Mouse (Mus musculus) hindbrain, embryonic 13.5 days (tissue): Measurements from ENCODE around the gene 1700029F12Rik. TPM values are rescaled to one million over a fixed set of nuclear protein-coding genes. Genes with fewer than 3 reads are reported as not detected.
A peak's percentile ranks its signal among the peaks of the same experiment; 100 is the strongest.

Experiments used
- ATAC-seq: fragments of 200-750 bp; cut with Nextera tagmentation; 2 replicates; pipeline ENCODE4 v1.8.0; 2017; ENCODE audit warnings: moderate TSS enrichment; ENCODE audit not compliant: low FRiP score
- H3K27ac ChIP-seq: fragments of 300-500 bp; sonication (generic); 2 replicates; pipeline ENCODE4 v1.5.1; 2015; ENCODE audit warnings: inconsistent platforms, mild to moderate bottlenecking, moderate library complexity
- H3K27me3 ChIP-seq: fragments of 300-500 bp; sonication (generic); 2 replicates; pipeline ENCODE4 v1.6.1; 2015; ENCODE audit warnings: mild to moderate bottlenecking, inconsistent platforms
- H3K36me3 ChIP-seq: fragments of 300-500 bp; sonication (generic); 2 replicates; pipeline ENCODE4 v1.6.1; 2015; ENCODE audit warnings: mild to moderate bottlenecking, inconsistent platforms
- H3K4me1 ChIP-seq: fragments of 300-500 bp; sonication (generic); replicated peaks from 2 replicates; pipeline ENCODE4 v1.6.1; 2015; ENCODE audit warnings: inconsistent platforms
- H3K4me2 ChIP-seq: fragments of 300-500 bp; sonication (generic); 2 replicates; pipeline ENCODE4 v1.6.1; 2015; ENCODE audit warnings: inconsistent platforms, mild to moderate bottlenecking, moderate library complexity
- H3K4me3 ChIP-seq: fragments of 300-500 bp; sonication (generic); 2 replicates; pipeline ENCODE4 v1.5.1; 2015; ENCODE audit warnings: mild to moderate bottlenecking, inconsistent platforms
- H3K9ac ChIP-seq: fragments of 300-500 bp; sonication (generic); 2 replicates; pipeline ENCODE4 v1.6.1; 2015; ENCODE audit warnings: mild to moderate bottlenecking, inconsistent platforms
- H3K9me3 ChIP-seq: fragments of 300-500 bp; sonication (generic); 2 replicates; pipeline ENCODE4 v1.6.1; 2016; ENCODE audit warnings: inconsistent platforms
- WGBS: fragments of 180-500 bp; shearing (Covaris S2); methylation state at CpG from one replicate; pipeline ENCODE4 v1.1.7; 2015; 5-methylcytosine and 5-hydroxymethylcytosine counted together
- polyA plus RNA-seq: library from polyadenylated mRNA; unstranded; fragments of >200 nt; fragmentation: Nextera tagmentation; extraction: Ambion mirVana; gene quantifications from 2 replicates; pipeline ENCODE4 v1.2.1, GENCODE M21; 2015

1700029F12Rik gene
- polyA plus RNA-seq, result not detected in 2 replicates

GRCm38 (mm10) chr13:97034262-97034661 lies at the start of gene 1700029F12Rik:
Gene 1700029F12Rik, minus strand, starts transcription at chr13:97034362.
- ATAC-seq, result no peak
- H3K9me3 ChIP-seq, result no peaks in the 10 kb centered on the region
- no peak within 1 kb of the TSS for H3K27ac ChIP-seq
- H3K4me2 ChIP-seq, result no peak within 1 kb of the TSS
- H3K36me3 ChIP-seq, result no peaks in the 10 kb centered on the region
- H3K4me1 ChIP-seq, result no peaks in the 10 kb centered on the region
- H3K27me3 ChIP-seq, result no peaks in the 10 kb centered on the region
- WGBS, result 89% methylated on average over 2 of the region's 2 CpGs
- no peak within 1 kb of the TSS for H3K9ac ChIP-seq
- H3K4me3 ChIP-seq, result no peak within 1 kb of the TSS

GRCm38 (mm10) chr13:97082432-97082831 lies 48.3 kb upstream of the 1700029F12Rik start:
- Histone ChIP-seq H3K4me3 (no peak overlapping the region), H3K4me1 (peaks cover 7% of the 10 kb centered on the region; the same call in 1 of the 2 replicates), H3K27ac (no peak overlapping the region), H3K4me2 (no peak overlapping the region), H3K27me3 (no peaks in the 10 kb centered on the region), H3K9ac (no peak overlapping the region), H3K9me3 (no peaks in the 10 kb centered on the region), H3K36me3 (no peaks in the 10 kb centered on the region)
- 93% methylated on average over 7 of the region's 7 CpGs for WGBS
- ATAC-seq, result no peak

DNA sequence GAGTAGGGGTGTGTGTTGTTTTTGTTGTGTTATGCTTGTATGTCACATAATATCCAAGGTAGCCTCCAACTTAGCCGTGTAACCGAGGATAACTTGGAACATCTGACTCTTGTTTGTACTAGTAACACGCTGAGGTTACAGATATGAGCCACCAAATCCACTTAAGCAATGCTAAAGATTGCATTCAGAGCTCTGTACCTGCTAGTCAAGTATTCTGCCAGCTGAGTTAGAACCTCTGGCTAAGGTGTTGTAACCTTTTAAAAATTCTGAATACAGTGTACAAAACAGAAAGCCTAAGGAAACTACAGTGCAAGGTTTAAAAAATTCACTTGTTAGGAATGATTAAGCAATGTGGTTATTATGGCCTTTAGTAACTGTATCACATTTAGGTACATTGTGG lies 46.5 kb upstream of the 1700029F12Rik start:
- Histone ChIP-seq H3K4me2 (no peak overlapping the region), H3K4me3 (no peak overlapping the region), H3K4me1 (peaks cover 7% of the 10 kb centered on the region; the same call in 1 of the 2 replicates), H3K9ac (no peak overlapping the region), H3K27ac (no peak overlapping the region), H3K9me3 (no peaks in the 10 kb centered on the region), H3K27me3 (no peaks in the 10 kb centered on the region), H3K36me3 (no peaks in the 10 kb centered on the region)
- no peak for ATAC-seq
- 92% methylated on average over 3 of the region's 3 CpGs for WGBS

DNA sequence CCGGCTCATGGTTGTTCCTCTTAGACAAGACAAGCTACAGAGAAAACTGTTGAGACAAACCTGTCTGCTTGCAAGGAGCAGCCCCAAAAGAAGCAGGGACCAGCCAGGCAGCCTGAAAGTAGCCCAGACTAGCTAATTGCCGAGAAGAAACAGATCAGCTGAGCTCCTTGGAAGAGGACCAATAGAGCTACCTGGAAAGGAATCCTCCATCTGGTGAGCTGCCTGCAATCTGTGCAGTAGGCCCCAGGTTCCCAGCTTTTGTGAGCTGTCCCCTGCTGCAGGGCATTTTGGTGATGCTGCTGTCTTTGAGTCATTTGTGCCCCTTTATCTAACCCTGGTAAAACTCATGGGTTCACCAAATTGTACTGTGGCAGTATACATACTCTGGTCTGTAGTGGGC lies 46.0 kb upstream of the 1700029F12Rik start:
- WGBS, result 84% methylated on average over 2 of the region's 2 CpGs
- Histone ChIP-seq H3K4me1 (peaks cover 7% of the 10 kb centered on the region; the same call in 1 of the 2 replicates), H3K9me3 (no peaks in the 10 kb centered on the region), H3K4me3 (no peak overlapping the region), H3K27me3 (no peaks in the 10 kb centered on the region), H3K27ac (no peak overlapping the region), H3K4me2 (no peak overlapping the region), H3K36me3 (no peaks in the 10 kb centered on the region), H3K9ac (no peak overlapping the region)
- ATAC-seq, result no peak

GRCm38 (mm10) chr13:97077556-97077955 lies 43.4 kb upstream of the 1700029F12Rik start:
- 95% methylated on average over 2 of the region's 2 CpGs for WGBS

GRCm38 (mm10) chr13:97073497-97073896 lies 39.3 kb upstream of the 1700029F12Rik start:
- no peak for ATAC-seq
- H3K4me2 ChIP-seq, result no peak overlapping the region
- no peak overlapping the region for H3K9ac ChIP-seq
- H3K9me3 ChIP-seq, result no peaks in the 10 kb centered on the region
- H3K27me3 ChIP-seq, result no peaks in the 10 kb centered on the region
- H3K27ac ChIP-seq, result no peak overlapping the region
- H3K4me3 ChIP-seq, result no peak overlapping the region
- H3K36me3 ChIP-seq, result no peaks in the 10 kb centered on the region
- H3K4me1 ChIP-seq, result peaks cover 10% of the 10 kb centered on the region; the same call in 1 of the 2 replicates
- 53% methylated on average over 1 of the region's 1 CpGs for WGBS

More at GRCm38 (mm10) chr13:97077556-97077955, 43.4 kb upstream of the 1700029F12Rik start:
- H3K9ac ChIP-seq, result no peak overlapping the region
- no peak for ATAC-seq
- H3K27me3 ChIP-seq, result no peaks in the 10 kb centered on the region
- H3K4me2 ChIP-seq, result no peak overlapping the region
- H3K27ac ChIP-seq, result no peak overlapping the region
- no peaks in the 10 kb centered on the region for H3K9me3 ChIP-seq
- H3K4me3 ChIP-seq, result no peak overlapping the region
- H3K4me1 ChIP-seq, result peaks cover 10% of the 10 kb centered on the region; the same call in 1 of the 2 replicates
- H3K36me3 ChIP-seq, result no peaks in the 10 kb centered on the region

- H3K9ac ChIP-seq, result peak overlapping the region; percentile 90
- under 1% methylated on average over 58 of the region's 76 CpGs for WGBS
- peak; percentile 90 for ATAC-seq
Observed at GRCm38 (mm10) chr13:97071626-97072241, 37.6 kb upstream of the 1700029F12Rik start.

DNA sequence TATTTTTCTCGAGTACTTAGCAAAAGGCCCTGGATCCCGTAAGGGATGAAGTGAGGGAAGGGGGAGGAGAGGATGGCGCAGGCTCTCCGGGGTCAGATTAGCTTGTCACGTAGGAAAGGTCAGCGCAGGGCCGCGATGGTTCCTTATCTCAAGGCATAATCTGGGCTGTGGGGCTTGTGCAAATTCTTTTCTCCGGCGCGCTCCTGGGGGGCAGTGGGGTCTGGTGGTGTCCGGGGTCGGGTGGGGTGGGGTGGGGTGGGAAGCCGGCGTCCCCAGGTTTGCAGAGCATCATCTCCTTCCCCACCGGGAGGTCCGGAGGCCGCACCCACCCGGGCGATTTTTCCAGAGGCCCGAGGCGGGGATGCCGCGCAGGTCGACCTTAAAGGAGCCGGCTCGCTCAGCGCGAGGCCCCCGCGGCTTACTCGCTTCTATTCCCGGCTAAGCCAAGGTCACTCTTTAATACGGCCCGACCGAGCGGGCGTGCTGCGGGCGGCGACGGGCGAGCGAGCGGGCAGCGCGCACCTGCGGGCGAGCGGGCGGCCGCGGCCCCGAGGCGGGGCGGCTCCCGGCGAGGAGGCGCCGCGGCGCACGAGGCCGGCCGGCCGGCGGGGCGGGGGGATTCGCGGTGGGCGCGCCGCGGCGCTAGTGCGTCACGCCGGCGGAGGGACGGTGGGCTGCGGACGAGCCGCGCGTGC lies 36.9 kb upstream of the 1700029F12Rik start:
- peak overlapping the region; percentile 70 for H3K4me2 ChIP-seq
- H3K27ac ChIP-seq, result peak overlapping the region; percentile 95
- no peaks in the 10 kb centered on the region for H3K36me3 ChIP-seq
- under 1% methylated on average over 61 of the region's 85 CpGs for WGBS
- H3K9me3 ChIP-seq, result no peaks in the 10 kb centered on the region
- peak overlapping the region; percentile 90 for H3K9ac ChIP-seq
- H3K4me1 ChIP-seq, result peaks cover 10% of the 10 kb centered on the region; the same call in 1 of the 2 replicates
- H3K4me3 ChIP-seq, result peak overlapping the region; percentile 84
- ATAC-seq, result peak; percentile 85
- peaks cover 12% of the 10 kb centered on the region; the same call in 1 of the 2 replicates for H3K27me3 ChIP-seq

More at GRCm38 (mm10) chr13:97071626-97072241, 37.6 kb upstream of the 1700029F12Rik start:
- peak overlapping the region; percentile 95 for H3K27ac ChIP-seq
- peak overlapping the region; percentile 70 for H3K4me2 ChIP-seq
- no peaks in the 10 kb centered on the region for H3K9me3 ChIP-seq
- peak overlapping the region; percentile 84 for H3K4me3 ChIP-seq
- no peaks in the 10 kb centered on the region for H3K36me3 ChIP-seq
- H3K4me1 ChIP-seq, result peaks cover 10% of the 10 kb centered on the region; the same call in 1 of the 2 replicates
- peaks cover 10% of the 10 kb centered on the region; the same call in 1 of the 2 replicates for H3K27me3 ChIP-seq

DNA sequence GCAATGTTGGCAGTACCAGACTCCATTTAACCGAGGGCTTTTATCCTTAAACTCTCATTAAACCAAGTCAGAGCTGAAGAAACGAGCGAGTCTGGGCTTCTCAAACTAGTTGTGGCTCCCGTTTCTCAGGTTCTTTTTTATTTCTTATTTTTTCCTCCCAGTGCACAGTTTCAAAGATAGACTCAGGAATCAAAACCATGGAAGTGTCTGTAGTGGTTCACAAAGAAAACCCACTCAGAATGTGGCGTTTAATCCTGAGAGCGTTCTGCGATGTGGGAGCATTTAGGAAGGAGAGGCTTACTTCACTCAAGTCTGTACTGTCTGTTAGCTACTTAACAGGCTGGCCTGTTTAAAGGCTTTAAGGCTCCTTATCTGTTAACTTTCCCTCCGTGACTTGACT lies 34.0 kb upstream of the 1700029F12Rik start:
- Histone ChIP-seq H3K36me3 (no peaks in the 10 kb centered on the region), H3K9me3 (no peaks in the 10 kb centered on the region), H3K4me3 (no peak overlapping the region), H3K4me1 (peaks cover 12% of the 10 kb centered on the region; the same call in 1 of the 2 replicates), H3K4me2 (no peak overlapping the region), H3K9ac (no peak overlapping the region), H3K27ac (no peak overlapping the region), H3K27me3 (peaks cover 15% of the 10 kb centered on the region; the same call in 1 of the 2 replicates)
- ATAC-seq, result no peak
- 47% methylated on average over 8 of the region's 8 CpGs for WGBS

- H3K36me3 ChIP-seq, result no peaks in the 10 kb centered on the region
- WGBS, result 7% methylated on average over 6 of the region's 6 CpGs
- no peak overlapping the region for H3K27ac ChIP-seq
- H3K9me3 ChIP-seq, result no peaks in the 10 kb centered on the region
- ATAC-seq, result no peak
- no peak overlapping the region for H3K9ac ChIP-seq
- no peak overlapping the region for H3K4me3 ChIP-seq
- H3K27me3 ChIP-seq, result peaks cover 15% of the 10 kb centered on the region; the same call in 1 of the 2 replicates
- H3K4me2 ChIP-seq, result no peak overlapping the region
- peaks cover 8% of the 10 kb centered on the region; the same call in 1 of the 2 replicates for H3K4me1 ChIP-seq
Observed at GRCm38 (mm10) chr13:97067691-97068090, 33.5 kb upstream of the 1700029F12Rik start.

- Histone ChIP-seq H3K27me3 (peaks cover 15% of the 10 kb centered on the region; the same call in 1 of the 2 replicates), H3K4me2 (no peak within 1 kb of the TSS), H3K9me3 (no peaks in the 10 kb centered on the region), H3K36me3 (no peaks in the 10 kb centered on the region), H3K9ac (no peak within 1 kb of the TSS), H3K4me1 (0 out of 2 replicates have a peak, but pooled peaks cover 4% of the 10 kb centered on the region), H3K4me3 (no peak within 1 kb of the TSS), H3K27ac (no peak within 1 kb of the TSS)
- 36% methylated on average over 15 of the region's 15 CpGs for WGBS
- no peak for ATAC-seq
Observed at GRCm38 (mm10) chr13:97066649-97067550, 32.7 kb upstream of the 1700029F12Rik start, which contains the start of gene Fam169a. Gene Fam169a, plus strand, starts transcription at chr13:97067286.
